Mouse (Mus musculus) central nervous system, embryonic 18 days (tissue): ENCODE results near the gene Sass6. TPM values are rescaled to one million over a fixed set of nuclear protein-coding genes. Genes with fewer than 3 reads are reported as not detected.

Experiments
- polyA plus RNA-seq: library from polyadenylated mRNA; depleted of rRNA; stranded (reverse); fragments of >200 nt; gene quantifications from 2 replicates; pipeline ENCODE4 v1.2.3, GENCODE M21; 2012; rRNA removed

The Sass6 gene
- polyA plus RNA-seq, result 8.3 and 8.5 TPM in 2 replicates

DNA sequence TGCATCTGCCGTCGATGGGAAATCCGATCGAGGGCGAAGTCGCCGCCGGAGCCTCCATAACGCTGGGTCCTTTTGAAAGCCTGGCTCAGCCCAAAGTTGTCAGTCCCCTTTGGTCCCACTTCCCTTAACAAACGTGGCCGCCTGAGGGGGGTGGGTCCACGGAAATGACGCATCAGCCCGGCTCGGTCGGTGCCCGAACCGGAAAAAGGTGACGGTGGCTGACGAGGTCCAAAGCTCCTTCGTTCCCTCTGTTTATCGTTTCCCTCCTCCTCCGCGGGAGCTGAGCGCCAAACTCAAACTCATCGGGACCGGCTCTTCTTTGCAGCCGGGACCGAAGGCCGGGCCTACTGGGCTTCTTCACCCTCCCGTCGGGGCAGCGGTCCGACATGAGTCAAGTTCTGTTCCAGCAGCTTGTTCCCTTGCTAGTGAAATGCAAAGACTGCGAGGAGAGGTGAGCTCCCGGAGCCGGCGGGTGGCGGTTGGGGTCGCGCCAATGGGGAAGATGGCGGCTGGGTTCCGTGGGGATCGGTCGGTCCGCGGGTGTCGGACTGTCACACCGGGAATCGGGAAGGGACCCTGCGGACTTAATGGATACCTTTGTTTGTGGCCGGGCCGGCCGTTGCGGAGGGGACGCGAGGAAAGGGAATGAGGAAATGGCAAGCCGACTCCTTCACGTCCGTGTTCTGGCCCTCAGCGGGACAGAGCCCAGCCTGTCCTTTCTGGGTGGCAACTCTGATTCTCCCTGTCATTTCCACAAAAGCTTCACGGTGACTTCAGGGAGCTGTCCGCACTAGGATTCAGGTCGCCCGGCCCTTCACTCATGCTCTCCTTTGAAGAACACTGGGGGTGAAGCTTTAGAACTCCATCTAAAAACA lies at the start of gene Sass6:
TSS of gene Sass6 (plus strand) at position 255 of the 875 bp plus-strand sequence.

DNA sequence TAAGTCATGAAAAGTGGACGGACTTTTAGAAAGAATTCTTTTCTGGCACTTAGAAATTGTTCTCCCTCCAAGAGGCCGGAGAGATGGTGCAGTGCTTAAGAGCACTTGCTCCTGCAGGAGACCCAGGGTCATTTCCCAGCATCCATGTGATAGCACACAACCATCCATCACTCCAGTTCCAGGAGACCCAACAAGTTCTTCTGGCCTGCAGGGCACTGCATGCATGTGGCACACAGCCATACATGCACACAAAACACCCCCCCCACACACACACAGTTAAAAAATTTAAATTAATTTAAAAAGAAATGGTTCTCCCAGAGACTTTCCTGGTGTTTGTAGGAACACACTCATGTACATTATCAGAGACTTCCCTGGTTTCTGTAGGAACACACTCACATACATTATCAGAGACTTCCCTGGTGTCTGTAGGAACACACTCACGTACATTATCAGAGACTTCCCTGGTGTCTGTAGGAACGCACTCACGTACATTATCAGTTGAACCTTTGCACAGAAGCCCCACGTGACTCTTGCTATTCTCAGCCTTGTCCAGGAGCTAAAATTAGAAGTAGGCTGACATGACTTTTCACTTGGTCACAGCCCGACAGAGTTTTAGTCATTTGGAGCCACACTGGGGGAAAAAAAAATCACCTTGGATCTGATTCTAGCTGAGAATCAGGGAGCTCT lies 32.2 kb upstream of the Sass6 start, which contains the start of gene Lrrc39:
TSS of gene Lrrc39 (plus strand) at position 566 of the 687 bp plus-strand sequence.

DNA sequence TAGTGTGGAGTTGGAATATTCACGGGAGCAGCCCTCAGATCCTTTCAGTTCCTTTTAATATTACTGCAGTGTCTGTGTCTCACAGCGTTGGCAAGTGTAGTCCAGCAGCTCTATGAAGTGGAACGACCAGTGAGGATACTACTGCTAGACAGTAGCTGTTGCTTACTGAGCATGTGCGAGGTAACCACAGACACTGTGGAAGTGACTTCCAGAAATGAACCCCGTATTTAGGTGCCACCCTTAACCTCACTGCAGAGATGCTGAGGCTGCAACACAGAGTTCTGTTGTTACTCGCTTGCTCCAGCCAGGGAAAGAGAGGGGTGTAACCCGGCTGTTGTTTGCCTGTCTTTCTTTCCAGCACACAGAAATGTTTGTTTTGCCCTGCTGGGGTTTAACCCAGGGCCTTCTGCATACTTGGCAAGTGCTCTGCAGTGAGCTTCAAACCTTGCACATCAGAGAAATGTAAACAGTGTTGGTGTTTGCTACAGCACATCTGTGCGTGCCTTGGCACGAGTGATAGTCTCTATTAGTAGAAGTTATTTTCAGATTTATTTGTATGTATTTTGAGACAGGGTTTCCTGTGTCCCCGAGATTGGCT lies 19.6 kb downstream of the Sass6 start, which contains the start of gene Trmt13:
TSS of gene Trmt13 (minus strand) at position 293 of the 598 bp plus-strand sequence.

GRCm38 (mm10) chr3:116662463-116662863 lies 67.7 kb downstream of the Sass6 start, which contains the start of gene Mfsd14a:
Gene Mfsd14a (minus strand): TSS chr3:116662677.

Other genes with a start within 250 kb of the Sass6 start
- 2.8 and 3.3 TPM in 2 replicates for gene Cdc14a, start 170.9 kb upstream of the Sass6 start, polyA plus RNA-seq
- 103 and 104 TPM in 2 replicates for gene Rtca, start 86.8 kb upstream of the Sass6 start, polyA plus RNA-seq
- 13.7 and 15.6 TPM in 2 replicates for gene Dbt, start 81.9 kb upstream of the Sass6 start, polyA plus RNA-seq
- gene Lrrc39, start 32.0 kb upstream of the Sass6 start, polyA plus RNA-seq, result 0.09 and 0.36 TPM in 2 replicates
- 30.0 and 31.5 TPM in 2 replicates for gene Trmt13, start 19.6 kb downstream of the Sass6 start, polyA plus RNA-seq
- 44.2 and 48.0 TPM in 2 replicates for gene Mfsd14a, start 67.7 kb downstream of the Sass6 start, polyA plus RNA-seq
- gene Gm43191, start 86.3 kb downstream of the Sass6 start, polyA plus RNA-seq, result not detected in 2 replicates
- 14.0 and 14.3 TPM in 2 replicates for gene Slc35a3, start 117.8 kb downstream of the Sass6 start, polyA plus RNA-seq
- gene Agl, start 213.2 kb downstream of the Sass6 start, polyA plus RNA-seq, result 13.0 and 13.3 TPM in 2 replicates